Mouse (Mus musculus) monocyte, adult 59 days (primary cell): ENCODE measurements around the gene Rasgrp1. TPM values are rescaled to one million over a fixed set of nuclear protein-coding genes. Genes with fewer than 3 reads are reported as not detected.

Source experiments
- total RNA-seq, 2 experiments: library from RNA; stranded (reverse); gene quantifications; one replicate each; pipeline ENCODE4 v1.2.4; 2023

Rasgrp1 gene
- total RNA-seq: 10 to 100 TPM; 37.6 to 49.1 TPM

GRCm38 (mm10) chr2:117342547-117343239 is at the start of gene Rasgrp1:
Gene Rasgrp1 (minus strand): TSS chr2:117343001.

GRCm38 (mm10) chr2:117249255-117250000 is 93.4 kb downstream of the Rasgrp1 start, which contains the start of gene Fam98b:
Gene Fam98b (plus strand): TSS chr2:117249739.

Other genes with a start within 250 kb of the Rasgrp1 start
- 10 to 100 TPM; 32.7 to 33.6 TPM for gene Spred1, start 221.6 kb downstream of the Rasgrp1 start, total RNA-seq
- 10 to 100 TPM; 26.4 to 28.3 TPM for gene Fam98b, start 93.3 kb downstream of the Rasgrp1 start, total RNA-seq